Mouse (Mus musculus) CH12.LX (cell line): ENCODE measurements around the gene Grin3b. TPM values are rescaled to one million over a fixed set of nuclear protein-coding genes. Genes with fewer than 3 reads are reported as not detected.
A peak's percentile ranks its signal among the peaks of the same experiment; 100 is the strongest.

ENCODE experiments used
- DNase-seq: peaks from one replicate; pipeline ENCODE4 v3.0.0-alpha.2; 2013; ENCODE audit errors: extremely low read depth
- H3K27ac ChIP-seq: 2 replicates; pipeline ENCODE4 v1.5.1; 2012; ENCODE audit warnings: low read depth, mild to moderate bottlenecking, control low read depth, moderate library complexity; ENCODE audit not compliant: insufficient read depth
- H3K27me3 ChIP-seq: replicated peaks from 2 replicates; pipeline ENCODE3; 2012; ENCODE audit warnings: inconsistent platforms
- H3K36me3 ChIP-seq, 2 experiments: replicated peaks in 1 of 2; 2 replicates each; pipeline versions ENCODE3 to v1.6.1; 2012; ENCODE audit warnings: inconsistent platforms in 1 of 2, low read length in 1 of 2, mild to moderate bottlenecking in 1 of 2, mixed read lengths in 1 of 2, moderate library complexity in 1 of 2; ENCODE audit not compliant: control insufficient read depth in 1 of 2, insufficient read depth in 1 of 2
- H3K4me1 ChIP-seq, 2 experiments: 2 replicates each; pipeline ENCODE4 v1.6.1; 2012; ENCODE audit warnings: inconsistent platforms in 1 of 2, moderate library complexity in 1 of 2; ENCODE audit not compliant: insufficient read depth in 2 of 2, control insufficient read depth in 1 of 2
- H3K4me2 ChIP-seq: 2 replicates; pipeline ENCODE4 v1.6.1; 2012; ENCODE audit warnings: low read depth, mild to moderate bottlenecking, control low read depth; ENCODE audit not compliant: poor library complexity, insufficient read depth, severe bottlenecking
- H3K4me3 ChIP-seq, 3 experiments: fragments of 150-350 bp in 1 of 3; sonication (generic) in 1 of 3; replicated peaks in 1 of 3; 2 replicates each; pipeline versions ENCODE3 to v1.5.1; 2011 to 2012; ENCODE audit warnings: low read depth in 2 of 3, low read length in 2 of 3, mild to moderate bottlenecking in 2 of 3, moderate library complexity in 2 of 3, control low read depth in 1 of 3, improper control_type of control experiment in 1 of 3, inconsistent platforms in 1 of 3, mixed read lengths in 1 of 3; ENCODE audit not compliant: poor library complexity in 1 of 3
- H3K79me2 ChIP-seq: replicated peaks from 2 replicates; pipeline ENCODE4 v1.6.1; 2012; ENCODE audit warnings: mild to moderate bottlenecking, moderate library complexity; ENCODE audit not compliant: control insufficient read depth, poor library complexity, insufficient read depth, severe bottlenecking; ENCODE audit errors: extremely low read depth
- H3K9ac ChIP-seq: 2 replicates; pipeline ENCODE4 v1.6.1; 2012; ENCODE audit warnings: low read depth, mild to moderate bottlenecking, control low read depth, moderate library complexity; ENCODE audit not compliant: insufficient read depth
- H3K9me3 ChIP-seq: replicated peaks from 2 replicates; pipeline ENCODE3; 2012; ENCODE audit warnings: low read length, inconsistent platforms, mixed read lengths
- BHLHE40 ChIP-seq: IDR thresholded peaks from 2 replicates; pipeline ENCODE4 v1.6.1; 2011; ENCODE audit warnings: mild to moderate bottlenecking, low read depth, low read length, improper control_type of control experiment
- CHD1 ChIP-seq: IDR thresholded peaks from 2 replicates; pipeline ENCODE4 v1.6.1; 2012; ENCODE audit warnings: low read depth, low read length, improper control_type of control experiment, inconsistent platforms
- CHD2 ChIP-seq: IDR thresholded peaks from 2 replicates; pipeline ENCODE4 v1.6.1; 2011; ENCODE audit warnings: low read length, improper control_type of control experiment
- CTCF ChIP-seq, 2 experiments: IDR thresholded peaks in 1 of 2; conservative IDR thresholded peaks in 1 of 2; 2 replicates each; pipeline ENCODE4 v1.5.1; 2011 to 2012; ENCODE audit warnings: low read depth in 2 of 2, low read length in 2 of 2, improper control_type of control experiment in 1 of 2, inconsistent platforms in 1 of 2, mild to moderate bottlenecking in 1 of 2, moderate library complexity in 1 of 2
- E2F4 ChIP-seq: IDR thresholded peaks from 2 replicates; pipeline ENCODE4 v1.6.1; 2011; ENCODE audit warnings: low read depth, low read length, improper control_type of control experiment; ENCODE audit not compliant: insufficient replicate concordance
- ELF1 ChIP-seq: IDR thresholded peaks from 2 replicates; pipeline ENCODE4 v1.6.1; 2014; ENCODE audit warnings: low read depth, mild to moderate bottlenecking, inconsistent platforms, low read length, improper control_type of control experiment
- EP300 ChIP-seq: IDR thresholded peaks from 2 replicates; pipeline ENCODE4 v1.6.1; 2011; ENCODE audit warnings: low read length, improper control_type of control experiment
- ETS1 ChIP-seq: conservative IDR thresholded peaks from 2 replicates; pipeline ENCODE4 v1.6.1; 2012; ENCODE audit warnings: low read depth, mild to moderate bottlenecking, inconsistent platforms, low read length, improper control_type of control experiment, moderate library complexity
- GABPA ChIP-seq: IDR thresholded peaks from 2 replicates; pipeline ENCODE4 v1.6.1; 2012; ENCODE audit warnings: low read depth, low read length, improper control_type of control experiment, inconsistent platforms; ENCODE audit not compliant: insufficient replicate concordance
- HCFC1 ChIP-seq: IDR thresholded peaks from 2 replicates; pipeline ENCODE4 v1.6.1; 2012; ENCODE audit warnings: low read depth, mild to moderate bottlenecking, inconsistent platforms, low read length, improper control_type of control experiment
- IRF4 ChIP-seq: IDR thresholded peaks from 2 replicates; pipeline ENCODE4 v1.6.1; 2014; ENCODE audit warnings: low read depth, mild to moderate bottlenecking, inconsistent platforms, low read length, improper control_type of control experiment
- JUN ChIP-seq: IDR thresholded peaks from 2 replicates; pipeline ENCODE4 v1.6.1; 2011; ENCODE audit warnings: low read depth, mild to moderate bottlenecking, low read length, improper control_type of control experiment, moderate library complexity; ENCODE audit not compliant: insufficient read depth
- JUND ChIP-seq: conservative IDR thresholded peaks from 2 replicates; pipeline ENCODE4 v1.6.1; 2011; ENCODE audit warnings: low read depth, low read length, improper control_type of control experiment
- KAT2A ChIP-seq: IDR thresholded peaks from 2 replicates; pipeline ENCODE4 v1.6.1; 2012; ENCODE audit warnings: low read length, improper control_type of control experiment, inconsistent platforms; ENCODE audit not compliant: insufficient replicate concordance
- MAFK ChIP-seq: IDR thresholded peaks from 2 replicates; pipeline ENCODE4 v1.6.1; 2011; ENCODE audit warnings: low read length, improper control_type of control experiment; ENCODE audit not compliant: insufficient replicate concordance
- MAX ChIP-seq: IDR thresholded peaks from 2 replicates; pipeline ENCODE4 v1.6.1; 2011; ENCODE audit warnings: low read length, improper control_type of control experiment
- MAZ ChIP-seq: IDR thresholded peaks from 2 replicates; pipeline ENCODE4 v1.6.1; 2012; ENCODE audit warnings: low read depth, mild to moderate bottlenecking, inconsistent platforms, low read length, improper control_type of control experiment, moderate library complexity
- MEF2A ChIP-seq: IDR thresholded peaks from 2 replicates; pipeline ENCODE4 v1.6.1; 2014; ENCODE audit warnings: low read depth, mild to moderate bottlenecking, inconsistent platforms, low read length, improper control_type of control experiment, borderline replicate concordance
- MXI1 ChIP-seq: IDR thresholded peaks from 2 replicates; pipeline ENCODE4 v1.6.1; 2011; ENCODE audit warnings: mild to moderate bottlenecking, low read depth, low read length, improper control_type of control experiment
- MYC ChIP-seq: IDR thresholded peaks from 2 replicates; pipeline ENCODE4 v1.6.1; 2011; ENCODE audit warnings: low read depth, mild to moderate bottlenecking, improper control_type of control experiment, low read length
- NELFE ChIP-seq: IDR thresholded peaks from 2 replicates; pipeline ENCODE4 v1.6.1; 2011; ENCODE audit warnings: low read depth, low read length, improper control_type of control experiment
- NRF1 ChIP-seq: IDR thresholded peaks from 2 replicates; pipeline ENCODE4 v1.6.1; 2014; ENCODE audit warnings: low read depth, mild to moderate bottlenecking, inconsistent platforms, low read length, improper control_type of control experiment, moderate library complexity
- PAX5 ChIP-seq: IDR thresholded peaks from 2 replicates; pipeline ENCODE4 v1.6.1; 2012; ENCODE audit warnings: low read length, inconsistent platforms, mixed read lengths
- POLR2A ChIP-seq: IDR thresholded peaks from 2 replicates; pipeline ENCODE4 v1.6.1; 2011; ENCODE audit warnings: low read depth, mild to moderate bottlenecking, improper control_type of control experiment, low read length
- POLR2AphosphoS2 ChIP-seq: IDR thresholded peaks from 2 replicates; pipeline ENCODE4 v1.6.1; 2011; ENCODE audit warnings: low read depth, low read length, improper control_type of control experiment
- RAD21 ChIP-seq: IDR thresholded peaks from 2 replicates; pipeline ENCODE4 v1.6.1; 2011; ENCODE audit warnings: low read depth, mild to moderate bottlenecking, low read length, improper control_type of control experiment, moderate library complexity
- RCOR1 ChIP-seq: conservative IDR thresholded peaks from 2 replicates; pipeline ENCODE4 v1.6.1; 2012; ENCODE audit warnings: low read depth, mild to moderate bottlenecking, inconsistent platforms, low read length, improper control_type of control experiment
- SIN3A ChIP-seq: IDR thresholded peaks from 2 replicates; pipeline ENCODE4 v1.6.1; 2012; ENCODE audit warnings: low read length, improper control_type of control experiment, inconsistent platforms
- SMC3 ChIP-seq: IDR thresholded peaks from 2 replicates; pipeline ENCODE4 v1.6.1; 2011; ENCODE audit warnings: low read depth, low read length, improper control_type of control experiment
- TBP ChIP-seq: conservative IDR thresholded peaks from 2 replicates; pipeline ENCODE4 v1.6.1; 2011; ENCODE audit warnings: low read depth, low read length, improper control_type of control experiment
- TCF12 ChIP-seq: IDR thresholded peaks from 2 replicates; pipeline ENCODE4 v1.6.1; 2014; ENCODE audit warnings: low read depth, mild to moderate bottlenecking, inconsistent platforms, low read length, improper control_type of control experiment
- UBTF ChIP-seq: IDR thresholded peaks from 2 replicates; pipeline ENCODE4 v1.6.1; 2012; ENCODE audit warnings: low read depth, mild to moderate bottlenecking, inconsistent platforms, low read length, improper control_type of control experiment, moderate library complexity
- USF1 ChIP-seq: IDR thresholded peaks from 2 replicates; pipeline ENCODE4 v1.6.1; 2014; ENCODE audit warnings: low read depth, mild to moderate bottlenecking, inconsistent platforms, low read length, improper control_type of control experiment
- USF2 ChIP-seq: conservative IDR thresholded peaks from 2 replicates; pipeline ENCODE4 v1.6.1; 2011; ENCODE audit warnings: low read depth, low read length, improper control_type of control experiment
- ZC3H11A ChIP-seq: IDR thresholded peaks from 2 replicates; pipeline ENCODE4 v1.6.1; 2012; ENCODE audit warnings: low read depth, mild to moderate bottlenecking, inconsistent platforms, low read length, improper control_type of control experiment
- ZKSCAN1 ChIP-seq: IDR thresholded peaks from 2 replicates; pipeline ENCODE4 v1.6.1; 2012; ENCODE audit warnings: low read depth, inconsistent platforms, low read length, improper control_type of control experiment, borderline replicate concordance
- ZMIZ1 ChIP-seq: IDR thresholded peaks from 2 replicates; pipeline ENCODE4 v1.6.1; 2012; ENCODE audit warnings: low read depth, mild to moderate bottlenecking, inconsistent platforms, low read length, improper control_type of control experiment
- ZNF384 ChIP-seq: IDR thresholded peaks from 2 replicates; pipeline ENCODE4 v1.6.1; 2012; ENCODE audit warnings: low read depth, low read length, improper control_type of control experiment, inconsistent platforms
- dilution Hi-C: fragments of 300-500 bp; cut with MboI; formaldehyde crosslinking; loops from 2 replicates; pipeline ENCODE4 v1.14.3; 2020; ENCODE audit warnings: low sequenced_read_pairs; ENCODE audit not compliant: extremely low pct_unique_long_range_greater_than_20kb, extremely low pct_ligation_motif_present
- in situ Hi-C: fragments of 300-500 bp; cut with MboI; formaldehyde crosslinking; loops from 3 replicates; pipeline ENCODE4 v1.14.3; 2019; ENCODE audit warnings: low sequenced_read_pairs, low pct_ligation_motif_present, low pct_unique_long_range_greater_than_20kb, mixed read lengths
- polyA plus RNA-seq: library from polyadenylated mRNA; unstranded; fragments of >175 nt; gene quantifications from 2 replicates; pipeline ENCODE4 v1.2.1, GENCODE M21; 2012; ENCODE audit warnings: low read depth; ENCODE audit not compliant: insufficient read length
- total RNA-seq, 2 experiments: library from RNA; depleted of rRNA; stranded (reverse); fragments of 300-350 nt in 1 of 2; fragments of >200 nt in 1 of 2; gene quantifications; 2 replicates each; pipeline ENCODE4 v1.2.3; 2012 to 2014

The Grin3b gene
- total and polyA plus RNA-seq, 3 experiments = 0.27 to 0.59 (median 0.56) TPM

DNA sequence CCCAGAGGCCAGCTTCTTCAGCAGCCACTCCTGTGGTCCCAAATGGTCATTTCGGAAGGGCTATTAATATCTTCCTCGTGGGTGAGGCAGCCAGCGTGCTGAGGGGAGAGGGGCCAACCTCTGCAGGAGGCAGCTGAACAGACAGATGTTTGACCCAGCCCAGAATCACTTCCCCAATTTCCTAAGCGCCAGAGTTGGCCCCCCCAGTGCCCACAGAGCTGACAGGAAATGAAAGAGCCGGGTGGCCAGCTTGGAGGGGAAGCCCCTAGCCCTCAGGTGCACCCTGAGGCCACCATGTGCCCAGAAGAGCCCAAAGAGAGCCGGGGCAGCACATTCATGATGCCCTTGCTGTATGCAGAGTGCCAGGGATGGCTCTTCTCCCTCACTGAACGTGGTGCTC lies 29.8 kb upstream of the Grin3b start:
- DNase-seq = peak; percentile 96
- TF ChIP-seq ZMIZ1 (peak; percentile 94), UBTF (peak; percentile 72; the same call in 1 of the 2 replicates), MXI1 (peak; percentile 90), BHLHE40 (peak; percentile 98), EP300 (peak; percentile 100), USF1 (no peak), IRF4 (peak; percentile 99), MAZ (peak; percentile 100), MAX (peak; percentile 95), MAFK (peak; percentile 86), ZNF384 (peak; percentile 85), CHD2 (peak; percentile 97), MEF2A (peak; percentile 99), MYC (peak; percentile 96), E2F4 (0 out of 2 replicates have a peak, but pooled peaks have one; percentile 53), RCOR1 (peak; percentile 100), ZKSCAN1 (no peak; the same call in 1 of the 2 replicates), ELF1 (peak; percentile 62; the same call in 1 of the 2 replicates), RAD21 (no peak; the same call in none of the 2 replicates), TBP (peak; percentile 55; the same call in 1 of the 2 replicates), JUN (peak; percentile 40; the same call in 1 of the 2 replicates), HCFC1 (peak; percentile 53), JUND (0 out of 2 replicates have a peak, but pooled peaks have one; percentile 13), ETS1 (peak; percentile 96), USF2 (no peak), NRF1 (peak; percentile 56), SIN3A (peak; percentile 96; the same call in 1 of the 2 replicates), SMC3 (peak; percentile 18; the same call in 1 of the 2 replicates), GABPA (no peak), POLR2AphosphoS2 (peak; percentile 66), NELFE (0 out of 2 replicates have a peak, but pooled peaks have one; percentile 43), TCF12 (peak; percentile 100), PAX5 (no peak), CTCF (conservative IDR thresholded peaks at IDR 0.05 in 1 of 2, IDR thresholded peaks at IDR 0.05 in 1 of 2; ENCODE audit: low read depth in 2 of 2, low read length in 2 of 2) (no peak), ZC3H11A (no peak), KAT2A (peak; percentile 66; the same call in 1 of the 2 replicates), CHD1 (no peak; the same call in 1 of the 2 replicates), POLR2A (peak; percentile 44; the same call in 1 of the 2 replicates)
- no peaks in the 10 kb centered on the region for H3K9me3 ChIP-seq
- H3K4me3 ChIP-seq = no peak overlapping the region
- no peak overlapping the region for H3K9ac ChIP-seq
- peaks cover 77 to 99% of the 10 kb centered on the region in 2 experiments for H3K4me1 ChIP-seq
- in situ Hi-C loops (no loop called here), dilution Hi-C loops (no loop called here)
- H3K27me3 ChIP-seq = no peaks in the 10 kb centered on the region
- H3K4me2 ChIP-seq = peak overlapping the region; percentile 77
- peak overlapping the region; percentile 97 for H3K27ac ChIP-seq
- peaks cover 82% of the 10 kb centered on the region for H3K79me2 ChIP-seq
- peaks cover 44 to 85% of the 10 kb centered on the region in 2 experiments for H3K36me3 ChIP-seq
